Mouse (Mus musculus) layer of hippocampus, postnatal 10 days (tissue): ENCODE data around the gene Sbk1. TPM values are rescaled to one million over a fixed set of nuclear protein-coding genes. Genes with fewer than 3 reads are reported as not detected.
A peak's percentile ranks its signal among the peaks of the same experiment; 100 is the strongest.
"Not testable (repeated sequence)": the region's sequence is repeated elsewhere in the genome, so short reads cannot be mapped to it uniquely, and the experiment has no call there.

ENCODE experiments used
- DNase-seq, 2 experiments: peaks; one replicate each; pipeline ENCODE4 v3.0.0; 2021; ENCODE audit warnings: low spot score in 2 of 2
- total RNA-seq, 2 experiments: library from RNA; stranded (reverse); gene quantifications; 2 replicates each; pipeline ENCODE4 v1.2.3; 2021

The Sbk1 gene
- total RNA-seq, 2 experiments from 2014 or later: 190 to 192 TPM

GRCm38 (mm10) chr7:126286311-126286710 is 13.9 kb downstream of the Sbk1 start:
- DNase-seq: peak in 1 of 2 experiments; percentile 4

GRCm38 (mm10) chr7:126287493-126288103 is 15.2 kb downstream of the Sbk1 start:
- peak; percentile 67 to 71 for DNase-seq

DNA sequence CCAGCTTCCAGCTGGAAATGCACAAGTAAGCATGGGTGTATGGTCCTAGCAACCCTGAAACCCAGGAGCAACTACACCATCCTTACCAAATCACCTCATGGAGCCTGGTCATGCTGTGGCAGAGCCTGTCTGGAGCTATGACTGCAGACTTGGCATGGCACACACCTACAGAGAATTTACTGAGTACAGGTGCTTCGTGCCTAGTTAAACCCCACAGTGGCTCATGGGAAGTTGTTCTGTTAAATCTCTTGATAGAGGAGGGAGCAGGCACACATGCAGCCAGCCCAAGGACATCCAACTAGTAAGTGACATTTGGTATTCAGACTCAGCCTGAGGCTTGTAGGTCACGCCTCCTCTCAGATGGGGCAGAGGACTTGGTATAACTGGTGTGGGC is 15.7 kb downstream of the Sbk1 start:
- peak; percentile 12 to 14 for DNase-seq

GRCm38 (mm10) chr7:126288571-126289091 is 16.2 kb downstream of the Sbk1 start:
- peak in 1 of 2 experiments; percentile 9 for DNase-seq

DNA sequence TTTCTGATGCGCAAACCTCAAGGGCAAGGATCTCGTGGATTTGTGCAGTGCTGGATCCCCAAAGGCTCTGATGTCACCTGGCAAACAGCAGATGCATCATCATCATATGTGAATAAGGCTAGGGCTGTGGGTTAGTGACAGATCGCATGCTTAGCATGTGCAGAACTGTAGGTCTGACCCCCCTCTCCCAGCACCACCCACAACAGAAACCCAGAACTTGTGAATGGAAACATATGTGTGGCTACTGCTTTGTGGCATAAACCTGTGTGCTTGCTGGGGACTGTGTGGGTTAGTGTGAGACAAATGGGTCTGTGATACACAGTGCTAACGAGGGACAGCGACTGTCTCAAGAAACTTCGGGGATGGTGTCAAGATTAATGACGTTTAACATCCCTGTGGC is 17.0 kb downstream of the Sbk1 start:
- DNase-seq: peak; percentile 3 to 11

- no peak for DNase-seq
These were observed 17.5 kb downstream of the Sbk1 start for GRCm38 (mm10) chr7:126289956-126290355.

DNA sequence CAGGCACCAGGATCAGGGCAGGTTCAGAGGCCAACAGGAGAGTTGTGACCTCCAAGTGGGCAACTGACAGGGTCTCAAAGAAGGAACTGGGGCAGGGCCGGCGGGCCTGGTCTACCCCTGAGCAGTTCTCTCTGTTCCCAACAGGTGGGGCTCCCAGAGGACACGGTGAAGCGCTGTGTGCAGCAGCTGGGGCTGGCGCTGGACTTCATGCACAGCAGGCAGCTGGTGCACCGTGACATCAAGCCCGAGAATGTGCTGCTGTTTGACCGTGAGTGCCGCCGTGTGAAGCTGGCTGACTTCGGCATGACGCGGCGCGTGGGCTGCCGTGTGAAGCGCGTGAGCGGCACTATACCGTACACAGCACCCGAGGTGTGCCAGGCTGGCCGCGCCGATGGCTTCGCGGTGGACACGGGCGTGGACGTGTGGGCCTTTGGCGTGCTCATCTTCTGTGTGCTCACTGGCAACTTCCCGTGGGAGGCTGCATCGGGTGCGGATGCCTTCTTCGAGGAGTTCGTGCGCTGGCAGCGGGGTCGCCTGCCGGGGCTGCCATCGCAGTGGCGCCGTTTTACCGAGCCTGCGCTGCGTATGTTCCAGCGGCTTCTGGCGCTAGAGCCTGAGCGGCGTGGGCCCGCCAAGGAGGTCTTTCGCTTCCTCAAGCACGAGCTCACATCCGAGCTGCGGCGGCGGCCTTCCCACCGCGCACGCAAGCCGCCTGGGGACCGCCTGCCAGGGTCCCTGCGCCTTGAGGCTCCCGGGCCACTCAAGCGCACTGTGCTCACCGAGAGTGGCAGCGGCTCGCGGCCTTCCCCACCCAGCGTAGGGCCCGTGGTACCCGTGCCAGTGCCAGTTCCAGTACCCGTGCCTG is 19.5 kb downstream of the Sbk1 start:
- peak; percentile 3 to 12 for DNase-seq

DNA sequence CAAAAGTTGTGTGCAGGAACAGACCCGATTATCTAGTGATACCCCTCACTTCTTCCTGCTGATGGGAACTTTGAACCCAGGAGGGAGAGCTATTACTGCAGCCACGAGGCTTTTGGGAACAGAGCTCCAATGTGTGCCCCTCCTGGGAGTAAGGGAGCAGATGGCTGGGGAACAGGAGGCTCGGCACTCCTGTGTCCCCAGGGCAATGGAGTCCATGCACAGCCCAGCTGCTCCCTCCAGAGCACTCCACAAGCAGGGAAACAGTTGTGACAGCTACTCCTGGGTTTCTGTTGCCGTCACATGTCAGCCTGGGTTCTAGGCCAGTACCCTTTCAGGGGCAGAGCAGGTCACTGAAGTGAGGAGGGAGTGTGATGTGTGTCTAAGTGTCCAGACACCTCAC is 20.7 kb downstream of the Sbk1 start:
- DNase-seq: peak in 1 of 2 experiments; percentile 10

DNA sequence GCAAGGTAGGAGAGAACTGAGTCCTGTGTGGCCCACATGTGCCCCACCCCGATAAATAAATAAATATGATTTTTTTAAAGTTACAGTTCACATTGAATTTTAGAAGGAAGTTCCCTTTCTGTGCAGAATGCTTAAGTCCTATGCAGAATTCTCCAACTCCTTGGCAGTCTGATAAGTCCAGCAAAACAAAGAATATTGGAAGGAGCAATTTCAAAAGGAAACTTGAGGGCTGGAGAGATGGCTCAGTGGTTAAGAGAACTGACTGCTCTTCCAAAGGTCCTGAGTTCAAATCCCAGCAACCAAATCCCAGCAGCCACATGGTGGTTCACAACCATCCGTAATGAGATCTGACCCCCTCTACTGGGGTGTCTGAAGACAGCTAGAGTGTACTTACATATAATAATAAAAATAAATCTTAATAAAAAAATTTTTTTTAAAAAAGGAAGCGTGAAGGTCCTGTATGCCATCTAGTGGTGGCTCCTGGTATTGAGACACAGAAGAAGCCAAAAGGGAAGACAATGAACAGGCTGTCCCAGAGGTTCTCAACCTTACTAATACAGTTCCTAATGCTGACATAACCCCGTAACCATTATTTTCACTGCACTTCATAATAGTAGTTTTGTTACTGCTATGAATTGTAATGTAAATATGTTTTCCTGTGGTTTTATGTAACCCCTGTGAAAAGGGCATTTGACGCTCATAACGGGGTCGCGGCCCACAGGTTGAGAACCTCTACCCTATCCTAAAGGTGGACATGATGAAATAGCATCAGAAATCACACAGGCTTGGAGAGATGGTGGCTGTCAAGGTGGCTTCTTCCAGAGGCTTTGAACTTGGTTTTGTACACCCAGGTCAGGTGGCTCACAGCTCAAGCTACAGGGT is 25.4 kb downstream of the Sbk1 start:
- DNase-seq: peak in 1 of 2 experiments; percentile 65

DNA sequence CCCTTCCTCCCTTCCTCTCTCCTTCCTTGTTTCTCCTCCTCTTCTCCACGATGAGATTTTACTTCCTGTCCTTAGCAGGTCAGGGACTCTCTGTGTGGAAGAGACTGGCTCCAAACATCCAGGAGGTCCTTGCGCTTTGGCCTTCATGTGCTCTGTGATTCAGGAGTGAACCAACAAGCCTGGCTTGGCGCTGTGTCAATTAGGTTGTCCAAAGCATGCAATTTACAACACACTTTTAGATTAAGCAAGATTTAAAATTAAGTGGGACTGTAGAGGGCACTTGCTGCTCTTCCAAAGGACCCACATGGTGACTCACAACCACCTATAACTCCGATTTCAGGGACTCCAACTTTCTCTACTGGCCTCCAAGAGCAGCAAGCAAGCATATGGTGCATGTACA is 26.4 kb downstream of the Sbk1 start:
- DNase-seq: no peak

GRCm38 (mm10) chr7:126301831-126302230 is 29.4 kb downstream of the Sbk1 start:
- not testable (repeated sequence) for DNase-seq

DNA sequence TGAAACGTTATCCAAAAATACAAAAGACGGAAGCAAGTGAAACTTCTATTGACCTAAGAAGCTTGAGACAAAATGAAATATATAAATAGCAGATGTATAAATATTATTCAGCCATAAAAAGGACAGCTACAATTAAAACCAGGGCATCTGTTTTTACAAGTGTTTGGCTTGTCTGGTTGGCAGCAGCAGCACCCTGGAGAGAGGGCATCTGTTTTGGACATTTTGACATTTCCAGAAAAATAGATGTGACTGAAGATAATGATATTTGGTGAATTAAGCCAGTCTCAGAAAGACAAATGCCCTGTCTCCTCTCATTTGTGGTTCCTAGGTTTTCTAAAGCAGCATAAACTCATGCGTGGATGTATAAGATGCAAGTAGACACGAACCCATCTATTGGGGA is 39.4 kb downstream of the Sbk1 start:
- no peak for DNase-seq

DNA sequence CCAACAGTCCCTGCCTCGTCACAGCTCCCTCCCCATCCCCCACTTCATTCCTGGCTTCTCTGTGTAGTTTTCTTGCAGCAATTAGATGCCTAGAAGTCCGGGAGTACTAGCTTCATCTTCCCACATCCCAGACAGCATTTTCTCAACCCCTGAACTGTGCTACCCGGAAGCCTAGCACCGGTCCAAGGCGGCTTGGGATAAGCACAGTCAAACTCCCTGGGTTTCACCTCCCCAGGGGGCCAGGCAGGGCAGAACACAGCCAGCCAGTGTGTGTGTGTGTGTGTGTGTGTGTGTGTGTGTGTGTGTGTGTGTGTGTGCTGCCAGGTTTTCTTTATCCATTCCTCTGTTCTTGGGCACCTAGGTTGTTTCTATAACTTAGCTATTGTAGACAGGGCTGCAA is 40.9 kb downstream of the Sbk1 start:
- no peak for DNase-seq

DNA sequence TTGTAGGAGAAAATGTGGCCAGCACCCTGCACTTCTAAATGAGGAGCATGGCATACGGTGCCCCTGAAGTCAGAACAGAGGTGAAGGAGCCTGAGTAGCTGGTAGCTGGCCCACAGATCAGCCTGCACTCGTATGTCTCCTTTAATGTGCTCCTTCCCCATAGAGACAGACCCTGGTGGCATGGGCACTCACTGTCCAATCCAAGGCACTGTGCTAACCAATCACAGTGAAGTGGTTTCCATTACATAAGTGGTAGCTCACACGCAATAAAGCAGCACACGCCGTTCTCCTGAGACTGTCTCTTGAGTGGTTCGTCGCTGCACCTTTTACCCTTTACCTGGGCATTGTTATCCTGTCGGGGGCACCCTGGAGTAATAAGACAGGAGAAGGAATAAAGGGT is 41.9 kb downstream of the Sbk1 start:
- no peak for DNase-seq

DNA sequence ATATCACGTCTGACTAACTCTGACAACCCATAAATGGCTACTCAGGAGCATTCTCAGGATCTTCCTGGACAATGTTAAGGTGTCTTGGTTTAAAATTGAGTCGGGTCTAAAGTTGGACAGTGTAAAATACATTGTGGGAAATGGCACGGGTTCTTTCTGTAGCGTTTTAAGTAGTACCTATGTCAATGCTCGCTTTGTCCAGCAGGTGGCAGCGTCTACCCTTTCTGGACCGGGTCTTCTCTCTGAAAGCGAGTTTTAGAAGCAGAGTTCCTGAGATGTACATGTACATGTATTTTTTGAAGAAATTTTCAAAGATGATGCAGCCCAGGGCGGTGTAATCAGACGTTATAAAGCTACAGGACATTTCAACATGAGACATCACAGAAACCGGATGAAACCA is 51.3 kb downstream of the Sbk1 start:
- peak; percentile 87 to 88 for DNase-seq

GRCm38 (mm10) chr7:126324791-126325190 is 52.4 kb downstream of the Sbk1 start:
- DNase-seq: no peak

GRCm38 (mm10) chr7:126325576-126326273 is 53.3 kb downstream of the Sbk1 start:
- not testable (repeated sequence) for DNase-seq

GRCm38 (mm10) chr7:126328848-126329247 is 56.4 kb downstream of the Sbk1 start:
- not testable (repeated sequence) for DNase-seq

- no peak for DNase-seq
These were observed 57.7 kb downstream of the Sbk1 start for GRCm38 (mm10) chr7:126329907-126330645.

GRCm38 (mm10) chr7:126330693-126331092 is 58.3 kb downstream of the Sbk1 start:
- DNase-seq: no peak
